Mouse (Mus musculus) brain, embryonic 14.5 days (tissue): ENCODE measurements around the gene Mgat4c. TPM values are rescaled to one million over a fixed set of nuclear protein-coding genes. Genes with fewer than 3 reads are reported as not detected.

Experiments
- DNase-seq: peaks from one replicate; pipeline ENCODE4 v3.0.0-alpha.2; 2011; ENCODE audit warnings: low read depth
- CTCF ChIP-seq: fragments of 200-500 bp; IDR thresholded peaks from 2 replicates; pipeline ENCODE4 v1.5.1; 2012; ENCODE audit warnings: inconsistent platforms, mild to moderate bottlenecking, moderate library complexity, borderline replicate concordance; ENCODE audit not compliant: insufficient read depth, insufficient read length; ENCODE audit errors: extremely low read depth
- POLR2A ChIP-seq: fragments of 200-500 bp; IDR thresholded peaks from 2 replicates; pipeline ENCODE4 v1.6.1; 2012; ENCODE audit warnings: mild to moderate bottlenecking, inconsistent platforms, borderline replicate concordance; ENCODE audit not compliant: poor library complexity, insufficient read depth, insufficient read length, severe bottlenecking; ENCODE audit errors: extremely low read depth
- polyA plus RNA-seq: library from polyadenylated mRNA; depleted of rRNA; stranded (reverse); fragments of >200 nt; gene quantifications from 2 replicates; pipeline ENCODE4 v1.2.3, GENCODE M21; 2012

Mgat4c gene
- polyA plus RNA-seq, 1 experiment = 9.7 TPM

GRCm38 (mm10) chr10:101889866-101890265, 208.6 kb downstream of the Mgat4c start:
- DNase-seq = no peak
- TF ChIP-seq POLR2A (no peak), CTCF (no peak)

GRCm38 (mm10) chr10:101917328-101917814, 236.1 kb downstream of the Mgat4c start:
- DNase-seq = peak; percentile 69
- TF ChIP-seq POLR2A (no peak), CTCF (no peak)

- DNase-seq = peak; percentile 67
- TF ChIP-seq CTCF = no peak
- no peak for TF ChIP-seq POLR2A
Observed at GRCm38 (mm10) chr10:101997612-101998011, 316.3 kb downstream of the Mgat4c start.

GRCm38 (mm10) chr10:102042513-102042912, 361.2 kb downstream of the Mgat4c start:
- DNase-seq = peak; percentile 68
- TF ChIP-seq CTCF (no peak), POLR2A (no peak)

GRCm38 (mm10) chr10:102056218-102056617, 374.9 kb downstream of the Mgat4c start:
- no peak for DNase-seq
- TF ChIP-seq POLR2A (no peak), CTCF (no peak)

- DNase-seq = peak; percentile 69
Observed at GRCm38 (mm10) chr10:102056975-102057565, 375.8 kb downstream of the Mgat4c start.

GRCm38 (mm10) chr10:102074541-102075398, 393.5 kb downstream of the Mgat4c start:
- TF ChIP-seq CTCF = no peak
- no peak for TF ChIP-seq POLR2A
- peak; percentile 64 for DNase-seq

More at GRCm38 (mm10) chr10:102056975-102057565, 375.8 kb downstream of the Mgat4c start:
- no peak for TF ChIP-seq CTCF
- no peak for TF ChIP-seq POLR2A

- TF ChIP-seq CTCF = no peak
- no peak for TF ChIP-seq POLR2A
- no peak for DNase-seq
Observed at GRCm38 (mm10) chr10:102123153-102123552, 441.9 kb downstream of the Mgat4c start.

- TF ChIP-seq POLR2A = no peak
- no peak for TF ChIP-seq CTCF
- no peak for DNase-seq
Observed at GRCm38 (mm10) chr10:102127340-102127739, 446.1 kb downstream of the Mgat4c start.

- DNase-seq = peak; percentile 69
- TF ChIP-seq POLR2A (no peak), CTCF (peak; percentile 42; the same call in 1 of the 2 replicates)
Observed at GRCm38 (mm10) chr10:102154865-102155264, 473.6 kb downstream of the Mgat4c start.

- TF ChIP-seq POLR2A (no peak), CTCF (no peak)
- peak; percentile 28 for DNase-seq
Observed at GRCm38 (mm10) chr10:102155853-102156252, 474.6 kb downstream of the Mgat4c start.
